Mouse (Mus musculus) liver, embryonic 16.5 days (tissue): ENCODE measurements around the gene Ttc9b. TPM values are rescaled to one million over a fixed set of nuclear protein-coding genes. Genes with fewer than 3 reads are reported as not detected.

Experiments used
- ATAC-seq: fragments of 200-750 bp; cut with Nextera tagmentation; 2 replicates; pipeline ENCODE4 v1.8.0; 2017; ENCODE audit warnings: low read depth, mild to moderate bottlenecking, moderate number of reproducible peaks, moderate library complexity
- H3K27ac ChIP-seq: fragments of 300-500 bp; sonication (generic); 2 replicates; pipeline ENCODE4 v1.5.1; 2014; ENCODE audit warnings: mild to moderate bottlenecking, low read length
- H3K27me3 ChIP-seq: fragments of 300-500 bp; sonication (generic); 2 replicates; pipeline ENCODE4 v1.6.1; 2014; ENCODE audit warnings: low read depth, low read length, mixed read lengths; ENCODE audit not compliant: control insufficient read depth, insufficient read depth
- H3K36me3 ChIP-seq: fragments of 300-500 bp; sonication (generic); 2 replicates; pipeline ENCODE4 v1.6.1; 2014; ENCODE audit warnings: mild to moderate bottlenecking; ENCODE audit not compliant: control insufficient read depth, insufficient read depth
- H3K4me1 ChIP-seq: fragments of 300-500 bp; sonication (generic); 2 replicates; pipeline ENCODE4 v1.6.1; 2014; ENCODE audit warnings: low read depth, low read length, mixed read lengths; ENCODE audit not compliant: control insufficient read depth
- H3K4me2 ChIP-seq: fragments of 300-500 bp; sonication (generic); 2 replicates; pipeline ENCODE4 v1.6.1; 2014; ENCODE audit warnings: low read depth, low read length, mixed read lengths
- H3K4me3 ChIP-seq: fragments of 300-500 bp; sonication (generic); 2 replicates; pipeline ENCODE4 v1.5.1; 2014; ENCODE audit warnings: low read depth, mild to moderate bottlenecking, low read length
- H3K9ac ChIP-seq: fragments of 300-500 bp; sonication (generic); 2 replicates; pipeline ENCODE4 v1.6.1; 2014; ENCODE audit warnings: low read depth, low read length
- H3K9me3 ChIP-seq: fragments of 300-500 bp; sonication (generic); replicated peaks from 2 replicates; pipeline ENCODE4 v1.6.1; 2016; ENCODE audit warnings: low read length; ENCODE audit not compliant: control insufficient read depth
- WGBS: fragments of 180-500 bp; shearing (Covaris S2); extraction: QIAGEN DNeasy Blood & Tissue Kit; methylation state at CpG from one replicate; pipeline ENCODE4 v1.1.7; 2014; ENCODE audit not compliant: insufficient replicate concordance; 5-methylcytosine and 5-hydroxymethylcytosine counted together
- polyA plus RNA-seq: library from polyadenylated mRNA; unstranded; fragments of >200 nt; fragmentation: Nextera tagmentation; extraction: Ambion mirVana; gene quantifications from 2 replicates; pipeline ENCODE4 v1.2.1, GENCODE M21; 2015

Ttc9b gene
- polyA plus RNA-seq, 1 experiment from 2014 or later = not detected

- Histone ChIP-seq H3K36me3 (no peaks in the 10 kb centered on the region), H3K4me3 (peak overlapping the region; percentile 85), H3K9ac (peak overlapping the region; percentile 78), H3K4me2 (peak overlapping the region; percentile 99), H3K9me3 (no peaks in the 10 kb centered on the region), H3K4me1 (peaks cover 17% of the 10 kb centered on the region), H3K27me3 (peaks cover 9% of the 10 kb centered on the region), H3K27ac (no peak overlapping the region)
- no peak for ATAC-seq
- under 1% methylated on average over 51 of the region's 52 CpGs for WGBS
Measured at GRCm38 (mm10) chr7:27673575-27674131, 19.9 kb downstream of the Ttc9b start.

- peak; percentile 65 for ATAC-seq
- Histone ChIP-seq H3K9ac (peak overlapping the region; percentile 78), H3K4me3 (peak overlapping the region; percentile 85), H3K36me3 (no peaks in the 10 kb centered on the region), H3K9me3 (no peaks in the 10 kb centered on the region), H3K27me3 (peaks cover 9% of the 10 kb centered on the region), H3K27ac (peak overlapping the region; percentile 78), H3K4me2 (peak overlapping the region; percentile 99), H3K4me1 (peaks cover 17% of the 10 kb centered on the region)
- WGBS = 0% methylated on average over 37 of the region's 38 CpGs
Measured at GRCm38 (mm10) chr7:27674195-27674521, 20.4 kb downstream of the Ttc9b start.

- Histone ChIP-seq H3K36me3 (no peaks in the 10 kb centered on the region), H3K9ac (peak within 1 kb of the TSS; percentile 78), H3K4me1 (peaks cover 17% of the 10 kb centered on the region), H3K27ac (peak within 1 kb of the TSS; percentile 78), H3K4me2 (peak within 1 kb of the TSS; percentile 99), H3K9me3 (no peaks in the 10 kb centered on the region), H3K27me3 (peaks cover 9% of the 10 kb centered on the region), H3K4me3 (peak within 1 kb of the TSS; percentile 85)
- under 1% methylated on average over 31 of the region's 31 CpGs for WGBS
- ATAC-seq = peak; percentile 95
Measured at GRCm38 (mm10) chr7:27674522-27675221, 21.0 kb downstream of the Ttc9b start, which contains the start of gene Map3k10. Gene Map3k10 (minus strand): TSS chr7:27674598.

- Histone ChIP-seq H3K4me2 (peak overlapping the region; percentile 99), H3K27me3 (peaks cover 9% of the 10 kb centered on the region), H3K9ac (peak overlapping the region; percentile 78; the same call in 1 of the 2 replicates), H3K36me3 (no peaks in the 10 kb centered on the region), H3K4me1 (peaks cover 17% of the 10 kb centered on the region), H3K9me3 (no peaks in the 10 kb centered on the region), H3K27ac (no peak overlapping the region), H3K4me3 (peak overlapping the region; percentile 85)
- 32% methylated on average over 14 of the region's 14 CpGs for WGBS
- no peak for ATAC-seq
Measured at GRCm38 (mm10) chr7:27675222-27675612, 21.5 kb downstream of the Ttc9b start.

- Histone ChIP-seq H3K36me3 (no peaks in the 10 kb centered on the region), H3K4me1 (peaks cover 2% of the 10 kb centered on the region), H3K4me2 (no peak overlapping the region), H3K9ac (no peak overlapping the region), H3K4me3 (no peak overlapping the region), H3K27me3 (no peaks in the 10 kb centered on the region), H3K27ac (no peak overlapping the region), H3K9me3 (no peaks in the 10 kb centered on the region)
- WGBS = 20% methylated on average over 2 of the region's 2 CpGs
- ATAC-seq = no peak
Measured at GRCm38 (mm10) chr7:27683218-27683617, 29.5 kb downstream of the Ttc9b start.

GRCm38 (mm10) chr7:27685220-27685619 is 31.5 kb downstream of the Ttc9b start:
- 26% methylated on average over 5 of the region's 5 CpGs for WGBS
- no peak overlapping the region for H3K27ac ChIP-seq
- peaks cover 8% of the 10 kb centered on the region for H3K4me1 ChIP-seq
- H3K4me3 ChIP-seq = no peak overlapping the region
- H3K36me3 ChIP-seq = no peaks in the 10 kb centered on the region
- no peaks in the 10 kb centered on the region for H3K27me3 ChIP-seq
- H3K4me2 ChIP-seq = no peak overlapping the region
- H3K9me3 ChIP-seq = no peaks in the 10 kb centered on the region
- no peak for ATAC-seq
- no peak overlapping the region for H3K9ac ChIP-seq

- no peaks in the 10 kb centered on the region for H3K27me3 ChIP-seq
- H3K9ac ChIP-seq = no peak overlapping the region
- no peak for ATAC-seq
- no peak overlapping the region for H3K4me3 ChIP-seq
- no peak overlapping the region for H3K27ac ChIP-seq
- no peak overlapping the region for H3K4me2 ChIP-seq
- H3K36me3 ChIP-seq = no peaks in the 10 kb centered on the region
- 0% methylated on average over 6 of the region's 6 CpGs for WGBS
- no peaks in the 10 kb centered on the region for H3K9me3 ChIP-seq
- H3K4me1 ChIP-seq = peaks cover 8% of the 10 kb centered on the region
Measured at GRCm38 (mm10) chr7:27685681-27686080, 32.0 kb downstream of the Ttc9b start.

GRCm38 (mm10) chr7:27687043-27687442 is 33.3 kb downstream of the Ttc9b start:
- Histone ChIP-seq H3K27ac (no peak overlapping the region), H3K36me3 (no peaks in the 10 kb centered on the region), H3K9me3 (no peaks in the 10 kb centered on the region), H3K9ac (no peak overlapping the region), H3K27me3 (no peaks in the 10 kb centered on the region), H3K4me2 (no peak overlapping the region), H3K4me3 (no peak overlapping the region), H3K4me1 (peaks cover 8% of the 10 kb centered on the region)
- no peak for ATAC-seq
- WGBS = 68% methylated on average over 1 of the region's 1 CpGs

GRCm38 (mm10) chr7:27687836-27688235 is 34.1 kb downstream of the Ttc9b start:
- Histone ChIP-seq H3K27ac (no peak overlapping the region), H3K27me3 (no peaks in the 10 kb centered on the region), H3K4me1 (peaks cover 8% of the 10 kb centered on the region), H3K4me3 (no peak overlapping the region), H3K9ac (no peak overlapping the region), H3K36me3 (no peaks in the 10 kb centered on the region), H3K4me2 (no peak overlapping the region), H3K9me3 (no peaks in the 10 kb centered on the region)
- ATAC-seq = no peak
- WGBS = 50% methylated on average over 3 of the region's 3 CpGs
